Mouse (Mus musculus) cortical plate, adult 2 months (tissue): ENCODE data around the gene Phf21a. TPM values are rescaled to one million over a fixed set of nuclear protein-coding genes. Genes with fewer than 3 reads are reported as not detected.
A peak's percentile ranks its signal among the peaks of the same experiment; 100 is the strongest.

Source experiments
- H3K27ac ChIP-seq: fragments of 200-500 bp; 2 replicates; pipeline ENCODE4 v1.5.1; 2012; ENCODE audit warnings: low read length, control low read depth, inconsistent platforms; ENCODE audit not compliant: insufficient read depth
- H3K4me1 ChIP-seq: fragments of 200-500 bp; 2 replicates; pipeline ENCODE4 v1.6.1; 2011; ENCODE audit warnings: low read length; ENCODE audit not compliant: control insufficient read depth, insufficient read depth
- H3K4me3 ChIP-seq: fragments of 200-500 bp; 2 replicates; pipeline ENCODE4 v1.5.1; 2011; ENCODE audit warnings: mild to moderate bottlenecking, low read length, control low read depth; ENCODE audit not compliant: insufficient read depth
- CTCF ChIP-seq: fragments of 200-500 bp; IDR thresholded peaks from 2 replicates; pipeline ENCODE4 v1.5.1; 2011; ENCODE audit warnings: mild to moderate bottlenecking, control low read depth, low read length; ENCODE audit not compliant: insufficient read depth; ENCODE audit errors: extremely low read depth
- POLR2A ChIP-seq: fragments of 200-500 bp; IDR thresholded peaks from 2 replicates; pipeline ENCODE4 v1.6.1; 2011; ENCODE audit warnings: mild to moderate bottlenecking, low read length, control low read depth; ENCODE audit not compliant: insufficient read depth; ENCODE audit errors: extremely low read depth
- polyA plus RNA-seq: library from polyadenylated mRNA; depleted of rRNA; stranded (reverse); fragments of >200 nt; gene quantifications from 2 replicates; pipeline ENCODE4 v1.2.3, GENCODE M21; 2012

Phf21a gene
- polyA plus RNA-seq, 1 experiment: 47.1 TPM

DNA sequence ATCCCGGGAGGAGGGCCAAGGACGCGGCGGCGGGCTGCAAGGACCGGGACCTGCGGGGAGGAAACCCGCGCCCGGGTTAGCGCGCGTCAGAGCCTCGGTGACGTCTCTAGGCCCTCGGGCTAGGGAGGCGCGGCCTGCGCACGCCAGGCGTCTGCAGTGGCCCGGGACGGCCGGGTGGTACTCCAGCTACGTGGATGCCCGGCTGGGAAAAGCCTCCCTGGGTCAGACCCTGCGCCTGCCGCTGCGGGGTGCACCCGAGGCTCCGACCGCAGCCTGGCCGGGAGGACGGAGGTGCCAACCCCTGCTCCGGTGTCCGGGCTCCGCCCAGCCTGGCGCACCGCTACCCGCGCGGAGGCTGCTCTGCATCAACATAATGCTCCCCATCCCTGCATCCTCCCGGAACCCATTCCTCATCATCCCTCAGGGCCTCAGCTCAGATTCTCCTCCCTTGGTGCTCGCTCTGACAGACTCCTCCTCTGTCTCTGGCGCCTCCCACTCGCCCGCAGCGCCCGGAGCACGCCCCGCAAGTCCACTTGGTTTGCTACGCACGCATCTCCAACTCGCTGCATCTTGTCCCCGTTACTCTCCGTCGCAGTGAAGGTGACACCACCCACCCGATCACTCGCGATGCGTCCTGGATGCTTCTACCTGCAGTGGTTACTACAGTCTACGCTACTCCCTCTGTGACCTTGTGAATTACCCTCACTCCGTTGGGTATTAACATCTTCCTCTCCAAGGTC lies 33.3 kb upstream of the Phf21a start:
- Histone ChIP-seq H3K4me3 (peak overlapping the region; percentile 51), H3K27ac (peak overlapping the region; percentile 86), H3K4me1 (0 out of 2 replicates have a peak, but pooled peaks cover 2% of the 10 kb centered on the region)
- TF ChIP-seq CTCF: no peak
- TF ChIP-seq POLR2A: peak; percentile 93

DNA sequence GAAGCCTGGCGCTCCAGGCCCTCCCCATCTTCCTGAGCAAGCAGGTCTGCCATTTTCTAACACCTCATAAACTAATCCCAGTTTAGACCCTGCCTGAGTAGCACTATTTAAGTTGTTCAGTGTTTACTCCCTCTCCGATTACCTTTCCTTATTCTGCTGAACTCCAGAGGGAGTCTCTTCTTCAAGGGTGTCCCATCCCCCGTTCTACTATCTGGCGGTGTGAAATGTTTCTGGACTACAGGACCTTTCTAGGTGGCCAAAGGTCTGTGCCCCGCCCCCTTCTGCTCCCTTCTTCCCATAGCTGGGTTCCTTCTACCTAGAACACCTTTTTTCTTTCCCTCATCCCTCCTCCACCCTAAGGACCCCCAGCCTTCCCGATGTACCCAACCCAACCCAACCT lies 32.6 kb upstream of the Phf21a start:
- H3K4me1 ChIP-seq: 0 out of 2 replicates have a peak, but pooled peaks cover 2% of the 10 kb centered on the region
- H3K4me3 ChIP-seq: peak overlapping the region; percentile 51
- TF ChIP-seq POLR2A (no peak), CTCF (no peak)
- peak overlapping the region; percentile 86 for H3K27ac ChIP-seq

GRCm38 (mm10) chr2:92061337-92061736 lies 31.6 kb upstream of the Phf21a start:
- TF ChIP-seq POLR2A: no peak
- TF ChIP-seq CTCF: no peak
- Histone ChIP-seq H3K27ac (no peak overlapping the region), H3K4me1 (0 out of 2 replicates have a peak, but pooled peaks cover 2% of the 10 kb centered on the region), H3K4me3 (no peak overlapping the region)

DNA sequence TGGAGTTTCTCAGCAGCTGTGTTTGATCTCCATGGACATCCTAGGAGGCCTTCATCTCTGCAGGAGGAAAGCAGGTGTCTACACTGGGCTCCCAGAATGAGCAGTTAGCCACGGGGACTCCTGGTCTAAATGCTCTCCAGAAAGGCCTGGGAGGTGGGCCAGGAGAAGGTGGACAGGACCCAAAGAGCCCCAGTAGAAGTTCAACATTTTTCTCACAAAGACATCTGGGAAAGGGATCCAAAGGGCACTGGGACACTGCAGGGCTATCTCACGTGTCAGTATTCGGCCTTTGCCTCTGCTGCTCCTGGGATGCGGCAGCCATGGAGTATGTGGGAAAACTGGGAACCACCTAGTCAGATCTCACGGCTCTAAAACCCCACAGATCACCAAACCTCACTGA lies 29.8 kb upstream of the Phf21a start:
- TF ChIP-seq CTCF: no peak
- TF ChIP-seq POLR2A: no peak
- Histone ChIP-seq H3K27ac (no peak overlapping the region), H3K4me3 (no peak overlapping the region), H3K4me1 (no peaks in the 10 kb centered on the region; the same call in 1 of the 2 replicates)

GRCm38 (mm10) chr2:92065269-92065888 lies 27.5 kb upstream of the Phf21a start:
- Histone ChIP-seq H3K4me1 (no peaks in the 10 kb centered on the region; the same call in 1 of the 2 replicates), H3K4me3 (no peak overlapping the region), H3K27ac (no peak overlapping the region)
- TF ChIP-seq POLR2A: no peak
- TF ChIP-seq CTCF: no peak

- Histone ChIP-seq H3K4me1 (no peaks in the 10 kb centered on the region; the same call in 1 of the 2 replicates), H3K27ac (no peak overlapping the region), H3K4me3 (no peak overlapping the region)
- TF ChIP-seq CTCF (no peak), POLR2A (no peak)
Measured at GRCm38 (mm10) chr2:92065938-92066337, 27.0 kb upstream of the Phf21a start.

- TF ChIP-seq CTCF (no peak), POLR2A (no peak)
- Histone ChIP-seq H3K27ac (no peak overlapping the region), H3K4me3 (no peak overlapping the region), H3K4me1 (no peaks in the 10 kb centered on the region; the same call in 1 of the 2 replicates)
Measured at GRCm38 (mm10) chr2:92066899-92067298, 26.0 kb upstream of the Phf21a start.

DNA sequence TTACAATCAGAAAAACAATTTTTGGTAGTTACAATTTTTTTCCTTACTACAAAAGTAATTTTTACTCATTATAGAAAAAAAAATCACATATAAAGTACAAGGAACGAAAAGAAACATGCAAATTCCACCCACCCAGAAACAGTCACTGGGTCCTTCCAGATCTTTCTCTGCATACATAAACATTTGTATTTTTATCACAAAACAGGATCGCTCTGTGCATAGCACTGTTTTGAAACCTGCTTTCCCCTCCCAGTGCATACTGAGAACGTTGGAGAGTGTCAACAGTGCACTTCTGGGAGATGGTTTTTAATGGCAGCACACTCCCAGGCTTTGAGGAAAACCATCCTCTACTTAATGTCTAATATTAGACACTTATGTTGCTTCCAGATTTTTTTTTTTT lies 25.3 kb upstream of the Phf21a start:
- H3K4me3 ChIP-seq: no peak overlapping the region
- no peaks in the 10 kb centered on the region; the same call in 1 of the 2 replicates for H3K4me1 ChIP-seq
- TF ChIP-seq CTCF (no peak), POLR2A (no peak)
- no peak overlapping the region for H3K27ac ChIP-seq

GRCm38 (mm10) chr2:92069630-92070029 lies 23.3 kb upstream of the Phf21a start:
- Histone ChIP-seq H3K27ac (no peak overlapping the region), H3K4me3 (no peak overlapping the region), H3K4me1 (no peaks in the 10 kb centered on the region; the same call in 1 of the 2 replicates)
- no peak for TF ChIP-seq CTCF
- TF ChIP-seq POLR2A: no peak

- Histone ChIP-seq H3K4me3 (no peak overlapping the region), H3K27ac (no peak overlapping the region), H3K4me1 (no peaks in the 10 kb centered on the region; the same call in 1 of the 2 replicates)
- TF ChIP-seq CTCF: no peak
- no peak for TF ChIP-seq POLR2A
Measured at GRCm38 (mm10) chr2:92071143-92071542, 21.8 kb upstream of the Phf21a start.
